Mouse (Mus musculus) WW6 (cell line): Measurements from ENCODE around the gene Cyp4f37.
"Not testable (repeated sequence)": the region's sequence is repeated elsewhere in the genome, so short reads cannot be mapped to it uniquely, and the experiment has no call there.

Experiments used
- DNase-seq: peaks from one replicate; pipeline ENCODE4 v3.0.0-alpha.2; 2013; ENCODE audit warnings: low read depth, low spot score

Cyp4f37 gene

DNA sequence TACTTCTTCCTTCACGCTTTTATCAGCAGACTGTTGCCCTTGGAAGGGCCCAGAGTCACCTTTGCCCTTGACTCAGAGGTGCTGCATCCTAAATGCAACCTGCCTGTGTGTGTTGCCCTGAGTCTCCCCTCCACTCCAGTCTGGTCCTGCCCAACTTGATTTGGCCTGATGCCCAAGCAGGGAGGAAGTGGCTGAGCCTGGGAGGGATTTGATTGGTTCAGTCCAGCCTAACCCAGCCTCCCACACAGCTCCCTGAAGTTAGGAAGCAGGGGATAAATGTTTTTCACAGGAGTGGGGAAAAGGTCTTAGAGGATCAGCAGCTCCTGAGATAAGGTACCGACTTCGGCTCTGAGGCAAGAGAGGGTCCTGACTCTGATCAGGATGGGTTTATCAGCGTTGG, at the start of gene Cyp4f37:
Gene Cyp4f37 (plus strand): TSS at position 292 of the 400 bp plus-strand sequence.
- DNase-seq: not testable (repeated sequence)

DNA sequence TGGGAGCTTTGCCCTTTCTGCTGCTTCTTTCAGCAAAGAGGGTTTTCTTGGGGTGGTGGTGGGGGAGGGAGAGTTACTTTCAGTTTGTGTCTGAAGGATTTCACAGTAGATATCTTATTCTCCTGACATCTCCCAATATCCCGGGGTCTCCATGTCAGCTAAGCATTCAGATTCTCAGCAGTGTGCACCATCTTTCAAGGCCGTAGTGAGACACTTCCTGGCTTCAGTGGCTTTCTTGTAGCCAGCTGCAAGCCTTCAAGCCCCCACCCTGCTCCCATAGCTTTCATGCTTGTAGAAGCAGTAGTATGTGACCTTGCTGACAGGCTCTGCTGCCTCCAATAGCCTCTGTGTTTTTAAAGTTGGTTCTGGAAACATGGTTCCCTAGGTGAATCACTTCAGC, 47.8 kb upstream of the Cyp4f37 start:
- not testable (repeated sequence) for DNase-seq

DNA sequence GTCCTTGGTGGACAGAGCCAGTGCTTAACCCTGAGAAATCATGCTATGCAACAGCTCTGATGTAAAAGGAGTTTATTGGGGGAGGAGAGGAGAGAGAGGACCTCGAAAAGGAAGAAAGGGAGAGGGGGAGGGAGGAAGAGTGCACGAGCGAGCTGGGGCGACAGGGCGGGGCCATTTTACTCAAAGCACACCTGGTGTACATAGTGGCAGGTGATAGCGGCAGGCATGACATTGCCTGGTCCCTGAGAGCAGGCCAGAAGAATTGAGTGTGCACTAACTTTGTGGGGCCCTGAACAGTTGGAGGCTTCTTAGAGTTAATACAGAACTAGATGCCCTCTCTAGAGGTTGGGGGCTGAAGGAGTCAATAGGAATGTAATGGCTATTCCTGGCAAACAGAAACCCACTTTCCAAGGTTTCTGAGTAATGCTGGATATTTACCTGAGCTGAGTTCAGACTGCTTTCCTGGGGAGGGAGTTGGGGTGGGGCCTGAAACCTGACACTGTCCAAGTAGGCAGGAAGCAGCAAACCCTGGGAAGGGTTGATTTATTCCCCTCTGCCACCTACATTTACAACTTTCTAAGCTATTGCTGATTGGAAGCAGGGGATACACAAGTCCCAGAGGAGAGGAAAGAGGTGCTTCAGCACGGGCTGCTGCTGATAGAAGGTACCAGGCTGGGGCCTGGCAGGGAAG, 43.5 kb upstream of the Cyp4f37 start:
- DNase-seq: no peak

DNA sequence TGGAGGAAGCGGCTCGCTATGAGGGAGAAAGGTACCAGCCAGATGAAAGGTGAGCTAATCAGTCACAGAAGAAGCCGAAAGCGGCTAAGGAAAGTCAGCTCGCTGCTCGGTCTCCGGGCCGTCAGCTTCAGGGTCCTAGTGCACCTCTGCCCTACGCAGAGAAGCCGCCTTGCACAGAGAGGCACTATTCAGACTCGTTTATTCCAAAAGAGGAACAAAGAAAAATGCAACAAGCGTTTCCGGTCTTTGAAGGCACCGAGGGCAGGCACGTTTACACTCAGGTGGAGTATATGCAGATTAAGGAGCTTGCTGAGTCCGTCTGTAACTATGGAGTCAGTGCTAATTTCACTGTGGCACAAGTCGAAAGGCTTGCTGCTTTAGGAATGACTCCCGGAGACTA, 24.6 kb upstream of the Cyp4f37 start:
- no peak for DNase-seq

DNA sequence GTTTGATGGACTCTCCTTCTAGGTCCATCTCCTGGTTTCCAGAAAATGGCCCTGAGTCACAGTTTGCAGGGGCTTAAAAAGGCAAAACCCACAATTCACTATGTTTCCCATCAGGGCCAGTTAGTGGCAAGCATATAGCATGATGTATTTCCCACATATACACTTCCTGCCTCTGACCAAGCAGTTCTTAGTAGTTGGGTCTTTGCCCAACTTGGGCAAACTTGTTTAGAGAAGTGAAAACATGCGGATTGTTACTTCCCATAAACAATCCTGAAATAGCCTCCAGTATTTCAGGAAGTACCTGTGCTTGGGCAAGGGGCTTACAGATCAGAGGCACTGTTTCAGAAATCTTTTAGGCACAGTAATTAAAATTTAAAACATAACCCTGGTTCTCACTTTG, 13.1 kb upstream of the Cyp4f37 start:
- no peak for DNase-seq

DNA sequence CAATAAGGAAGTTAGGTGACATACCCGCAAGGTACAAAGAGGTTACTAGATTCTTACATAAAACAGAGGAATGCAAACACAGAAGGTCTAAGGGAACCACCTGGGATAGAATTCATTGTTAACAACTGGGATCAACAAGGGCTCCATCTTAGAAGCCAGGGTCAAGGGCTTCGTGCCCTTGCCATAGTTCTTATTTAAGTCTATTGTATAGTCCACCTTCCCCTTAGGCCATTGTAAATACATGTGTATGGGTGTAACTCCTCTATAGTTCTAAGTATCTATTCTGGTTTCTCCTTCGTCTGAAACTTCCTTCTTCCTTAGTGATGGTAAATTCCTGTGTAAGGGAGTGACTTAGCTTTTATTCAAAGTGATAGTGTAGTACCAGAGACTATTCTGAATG, 10.9 kb upstream of the Cyp4f37 start:
- DNase-seq: not testable (repeated sequence)

DNA sequence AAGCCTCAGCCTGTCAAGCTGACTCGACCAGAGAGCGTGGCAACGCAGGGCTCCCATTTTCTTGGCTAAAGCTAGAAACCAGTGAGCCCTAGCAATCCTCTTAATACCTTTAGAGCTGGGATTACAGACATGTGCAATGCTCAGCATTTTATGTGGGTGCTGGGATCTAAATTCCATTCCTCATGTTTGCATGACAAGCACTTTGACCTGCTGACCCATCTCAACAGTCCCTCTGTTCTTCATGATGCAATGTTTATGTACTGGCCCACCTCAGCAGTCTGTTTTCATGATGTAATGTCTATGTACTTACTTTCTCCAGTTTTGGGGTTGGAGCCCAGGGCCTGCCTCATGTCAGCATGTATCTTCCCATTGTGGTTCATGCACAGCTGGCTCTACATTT, 10.2 kb upstream of the Cyp4f37 start:
- DNase-seq: no peak

DNA sequence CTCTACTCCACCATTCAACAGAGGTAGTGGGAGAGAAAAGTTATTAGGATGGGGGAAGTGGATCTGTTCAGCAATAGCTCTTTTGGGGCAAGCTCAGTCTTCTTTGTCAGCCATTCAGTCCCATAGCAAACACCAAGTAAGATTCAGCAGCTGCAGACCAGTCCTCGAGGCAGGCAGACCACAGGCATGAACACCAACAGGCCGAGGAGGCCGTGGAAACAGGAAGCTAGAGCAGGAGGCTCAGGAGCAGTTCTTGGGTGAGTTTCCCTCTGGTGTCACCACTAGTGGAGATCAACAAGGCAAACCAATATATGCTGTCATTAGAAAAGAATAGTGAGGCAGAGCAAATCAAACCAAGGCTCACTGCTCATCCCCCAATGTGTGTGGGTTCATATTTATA, 8.7 kb upstream of the Cyp4f37 start:
- DNase-seq: no peak

DNA sequence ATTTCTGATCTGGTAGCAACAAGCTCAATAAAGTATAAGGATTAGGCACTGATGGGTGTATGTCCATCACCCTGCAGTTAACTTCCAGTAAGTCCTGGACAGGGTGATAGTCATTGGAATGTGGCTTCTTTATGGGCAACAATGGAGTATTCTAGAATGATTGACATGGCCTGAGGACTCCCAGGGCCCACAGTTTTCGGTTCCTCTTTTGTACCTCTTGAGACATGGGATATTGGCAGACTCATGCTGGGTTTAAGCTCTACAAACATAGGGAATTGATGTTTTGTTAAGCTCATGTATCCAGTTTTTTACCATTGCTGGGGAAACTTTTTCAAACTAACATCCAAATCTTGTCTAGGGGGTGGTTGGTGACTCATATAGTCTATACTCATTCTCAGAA, 3.9 kb upstream of the Cyp4f37 start:
- no peak for DNase-seq

DNA sequence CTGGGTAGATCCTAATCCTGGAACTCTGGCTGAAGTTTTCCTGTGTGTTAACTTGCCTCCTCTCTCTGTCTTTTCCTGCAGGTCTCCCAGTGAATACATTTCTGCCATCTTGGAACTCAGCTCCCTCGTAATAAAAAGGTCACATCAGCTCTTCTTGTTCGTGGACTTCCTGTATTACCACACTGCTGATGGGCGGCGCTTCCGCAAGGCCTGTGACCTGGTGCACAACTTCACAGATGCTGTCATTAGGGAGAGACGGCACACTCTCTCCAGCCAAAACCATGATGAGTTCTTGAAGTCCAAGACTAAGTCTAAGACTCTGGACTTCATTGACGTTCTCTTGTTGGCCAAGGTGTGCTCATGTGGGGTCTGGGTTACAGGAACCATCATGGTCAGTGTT, 8.6 kb downstream of the Cyp4f37 start:
- DNase-seq: not testable (repeated sequence)

DNA sequence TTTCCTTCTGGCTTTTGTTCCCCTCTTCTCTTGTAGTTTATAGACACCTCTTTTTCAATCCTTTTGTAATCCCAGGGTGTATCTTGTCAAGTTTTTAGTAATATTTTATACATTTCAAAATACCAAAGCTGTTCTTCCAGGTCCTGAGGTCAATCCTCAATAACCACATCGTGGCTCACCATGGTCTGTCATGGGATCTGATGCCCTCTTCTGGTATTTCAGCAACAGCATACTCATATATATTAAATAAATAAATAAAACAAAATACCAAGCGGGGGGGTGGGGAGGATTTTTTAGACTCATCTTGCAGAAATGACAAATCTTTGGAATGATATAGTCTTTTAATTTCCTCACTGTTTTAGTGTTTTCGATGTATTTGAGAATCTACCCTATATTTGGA, 10.8 kb downstream of the Cyp4f37 start:
- no peak for DNase-seq

DNA sequence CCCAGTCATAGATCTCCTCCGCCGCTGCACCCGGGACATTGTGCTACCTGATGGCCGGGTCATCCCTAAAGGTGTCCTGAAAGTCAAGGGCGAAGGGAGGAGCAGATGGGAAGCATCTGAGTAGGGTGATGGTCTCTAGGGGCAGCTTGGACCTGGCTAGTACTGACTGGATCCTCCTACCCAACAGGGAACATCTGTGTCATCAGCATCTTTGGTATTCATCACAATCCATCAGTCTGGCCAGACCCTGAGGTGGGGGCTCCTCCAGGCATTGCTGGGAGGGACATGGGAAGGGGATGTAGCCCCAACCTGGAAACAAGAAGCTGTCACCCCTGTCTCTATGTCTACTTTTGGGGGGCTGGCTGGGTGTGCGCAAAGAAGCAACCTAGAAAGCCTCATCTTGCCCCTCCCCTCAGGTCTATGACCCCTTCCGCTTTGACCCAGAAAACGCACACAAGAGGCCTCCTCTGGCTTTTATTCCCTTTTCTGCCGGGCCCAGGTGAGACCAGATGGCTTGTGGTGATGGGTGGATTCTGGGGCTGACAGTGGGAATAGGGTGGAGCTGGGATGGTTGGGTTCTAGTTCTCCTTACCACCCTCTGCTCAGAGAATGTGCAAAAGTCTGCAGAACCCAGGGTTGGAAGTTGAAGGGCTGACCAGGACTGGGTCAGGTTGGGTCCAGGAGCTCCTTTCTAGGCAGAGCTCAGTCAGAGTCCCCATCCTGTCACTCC, 13.3 kb downstream of the Cyp4f37 start:
- DNase-seq: not testable (repeated sequence)

DNA sequence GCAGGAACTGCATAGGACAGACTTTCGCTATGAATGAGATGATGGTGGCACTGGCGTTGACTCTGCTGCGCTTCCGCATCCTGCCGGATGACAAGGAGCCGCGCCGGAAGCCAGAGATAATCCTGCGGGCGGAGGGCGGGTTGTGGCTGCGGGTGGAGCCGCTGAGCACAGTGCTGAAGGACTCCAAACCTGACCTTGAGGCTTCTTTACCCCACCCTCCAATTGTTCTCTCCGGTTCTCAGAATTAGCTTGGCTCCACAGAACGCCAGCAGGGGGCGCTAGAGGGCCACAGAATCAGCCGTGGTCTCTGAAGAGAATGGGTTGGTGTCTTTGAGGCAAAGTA, 13.8 kb downstream of the Cyp4f37 start:
- peak; percentile 87 for DNase-seq

DNA sequence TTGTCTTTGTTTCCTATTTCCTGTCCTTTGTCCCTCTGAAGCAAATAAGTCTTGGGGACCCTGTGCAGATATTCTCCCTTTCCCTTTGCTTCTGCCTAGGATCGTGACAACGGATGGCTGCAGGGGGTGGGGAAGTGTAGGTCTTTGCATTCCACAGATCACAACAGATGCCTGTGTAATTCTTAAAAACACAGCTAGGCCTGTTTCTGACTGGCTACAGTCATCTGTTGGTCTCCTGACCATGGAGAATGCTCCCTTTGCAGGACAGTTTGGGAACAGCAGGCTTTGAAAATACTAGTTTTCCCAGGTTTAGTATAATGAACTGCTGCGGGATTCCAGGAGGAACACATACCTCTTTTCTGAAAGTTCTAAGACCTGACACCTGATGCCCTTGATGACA, 15.2 kb downstream of the Cyp4f37 start:
- DNase-seq: no peak

DNA sequence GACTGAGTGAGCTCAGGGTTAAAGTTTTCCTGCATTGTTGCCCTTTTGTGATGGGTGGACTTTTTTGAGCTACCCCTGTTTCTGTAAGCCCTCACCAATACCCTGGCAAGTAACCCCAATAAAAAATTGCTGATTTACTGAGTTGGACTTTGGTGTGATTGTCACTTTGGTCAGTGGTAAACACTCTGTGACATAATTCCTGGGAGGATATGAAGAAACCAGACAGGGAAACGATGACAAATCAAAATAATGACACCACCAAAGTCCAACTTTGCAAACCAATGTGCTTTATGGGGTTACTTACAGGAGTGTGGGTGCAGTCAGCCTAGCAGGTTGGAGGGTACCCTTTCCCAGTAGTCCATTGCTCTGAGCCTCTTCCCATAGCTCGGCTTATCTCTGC, 16.0 kb downstream of the Cyp4f37 start:
- DNase-seq: no peak

DNA sequence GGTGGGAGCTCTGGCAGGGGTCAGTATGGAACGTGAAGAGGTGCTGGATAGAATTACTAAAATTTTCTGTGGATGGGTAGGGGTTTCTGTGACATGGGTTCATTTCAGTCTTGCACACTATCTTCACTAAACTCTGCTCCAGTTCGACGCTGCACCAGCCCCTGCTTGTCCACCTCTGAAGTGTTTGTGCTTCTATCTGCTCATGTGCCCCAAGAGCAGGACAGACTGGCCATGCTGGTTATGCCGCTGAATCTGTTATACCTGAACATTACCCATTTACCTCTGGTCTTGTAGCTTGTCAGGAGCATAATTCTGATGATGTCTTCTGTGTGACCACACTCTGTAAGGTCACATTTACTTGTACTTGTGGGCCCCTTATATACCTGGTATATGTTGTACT, 25.5 kb downstream of the Cyp4f37 start:
- no peak for DNase-seq

DNA sequence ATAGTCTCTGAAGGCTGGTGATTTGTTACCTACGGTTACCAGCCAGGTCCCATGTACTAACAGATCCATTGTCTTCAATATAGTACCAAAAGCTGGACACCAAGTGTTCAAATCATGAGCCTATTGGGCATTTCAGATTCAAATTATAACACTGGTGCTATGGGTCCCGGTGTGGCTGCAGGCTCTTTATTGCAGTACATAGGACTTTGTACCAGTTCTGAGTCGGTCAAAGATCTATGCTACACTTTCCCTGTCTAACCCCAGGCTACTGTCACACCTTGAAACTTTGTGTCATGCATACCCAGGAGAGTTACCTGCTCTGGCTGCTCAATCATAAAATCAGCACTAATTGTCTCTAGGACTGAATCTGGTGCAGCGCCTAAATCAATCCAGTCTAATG, 32.8 kb downstream of the Cyp4f37 start:
- no peak for DNase-seq

DNA sequence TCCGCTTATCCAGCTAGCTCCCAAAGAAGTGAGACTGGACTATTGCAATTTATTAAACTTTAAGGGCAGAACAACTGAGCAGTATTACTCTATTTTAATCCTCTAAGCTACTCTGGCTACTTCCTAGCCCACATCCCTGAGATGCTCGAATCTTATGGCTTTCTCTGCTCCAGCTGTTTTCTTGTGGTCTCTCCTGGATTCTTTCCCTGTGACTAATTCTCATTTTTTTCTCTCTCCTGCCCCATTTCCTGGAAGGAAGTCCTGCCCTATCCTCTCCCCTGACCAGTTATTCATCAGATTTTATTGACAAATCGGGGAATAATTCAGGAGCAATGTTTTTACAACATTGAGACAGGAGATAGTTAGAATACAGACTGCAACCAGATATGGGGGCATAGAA, 35.9 kb downstream of the Cyp4f37 start:
- DNase-seq: no peak

DNA sequence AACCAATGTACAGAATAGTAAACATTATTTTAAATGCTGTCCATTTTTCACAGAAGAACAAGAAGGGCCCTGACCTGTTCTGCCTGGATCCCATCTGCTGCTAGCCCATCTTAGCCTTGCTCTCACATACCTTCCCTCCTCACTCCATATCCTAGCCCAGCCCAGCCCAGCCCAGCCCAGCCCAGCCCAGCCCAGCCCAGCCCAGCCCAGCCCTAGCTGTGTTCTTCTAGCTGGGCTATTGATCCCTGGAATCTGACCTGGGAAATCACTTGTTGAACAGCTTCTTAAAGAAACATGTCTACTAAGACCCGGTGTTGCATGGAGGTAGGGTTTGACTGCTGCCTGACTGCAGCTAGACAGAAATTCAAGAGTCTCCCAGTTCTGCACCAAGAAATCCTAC, 37.1 kb downstream of the Cyp4f37 start:
- DNase-seq: no peak

DNA sequence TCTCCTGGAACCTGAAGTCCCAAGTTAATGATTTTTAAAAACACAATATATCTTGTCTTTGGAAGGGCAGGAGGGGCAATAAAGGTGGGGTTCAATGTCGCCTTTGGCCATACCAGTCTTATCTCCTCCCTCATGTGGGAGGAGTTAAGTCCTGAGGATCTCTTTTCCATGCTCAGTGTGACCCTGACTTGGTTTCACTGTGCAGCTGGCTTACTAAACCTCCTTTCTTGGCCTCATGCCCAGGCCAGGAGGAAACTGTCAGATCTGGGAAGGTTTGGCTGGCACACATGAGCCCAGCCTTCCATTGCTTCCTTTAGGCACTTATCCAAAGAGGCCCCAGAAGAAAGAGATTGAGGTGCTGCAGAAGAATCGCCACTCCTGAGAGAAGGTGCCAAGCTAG, 37.6 kb downstream of the Cyp4f37 start, which contains the start of gene Cyp4f40:
Gene Cyp4f40 (plus strand): TSS at position 189 of the 400 bp plus-strand sequence.
- no peak for DNase-seq

DNA sequence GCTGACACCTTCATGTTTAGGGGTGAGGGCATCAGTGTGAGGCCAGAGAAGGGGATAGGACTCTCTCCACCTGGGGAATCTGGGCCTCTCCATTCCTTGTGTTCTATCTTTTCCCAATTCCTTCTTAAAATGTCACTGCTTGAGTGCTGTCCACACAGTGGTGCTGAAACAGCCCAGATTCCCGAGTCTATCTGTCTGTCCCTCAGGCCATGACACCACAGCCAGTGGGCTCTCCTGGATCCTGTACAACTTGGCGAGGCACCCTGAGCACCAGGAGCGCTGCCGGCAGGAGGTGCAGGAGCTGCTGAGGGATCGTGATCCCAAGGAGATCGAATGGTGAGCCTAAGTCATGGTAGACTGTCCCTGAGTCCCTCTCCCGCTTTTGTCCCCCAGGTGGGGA, 52.9 kb downstream of the Cyp4f37 start:
- DNase-seq: no peak

DNA sequence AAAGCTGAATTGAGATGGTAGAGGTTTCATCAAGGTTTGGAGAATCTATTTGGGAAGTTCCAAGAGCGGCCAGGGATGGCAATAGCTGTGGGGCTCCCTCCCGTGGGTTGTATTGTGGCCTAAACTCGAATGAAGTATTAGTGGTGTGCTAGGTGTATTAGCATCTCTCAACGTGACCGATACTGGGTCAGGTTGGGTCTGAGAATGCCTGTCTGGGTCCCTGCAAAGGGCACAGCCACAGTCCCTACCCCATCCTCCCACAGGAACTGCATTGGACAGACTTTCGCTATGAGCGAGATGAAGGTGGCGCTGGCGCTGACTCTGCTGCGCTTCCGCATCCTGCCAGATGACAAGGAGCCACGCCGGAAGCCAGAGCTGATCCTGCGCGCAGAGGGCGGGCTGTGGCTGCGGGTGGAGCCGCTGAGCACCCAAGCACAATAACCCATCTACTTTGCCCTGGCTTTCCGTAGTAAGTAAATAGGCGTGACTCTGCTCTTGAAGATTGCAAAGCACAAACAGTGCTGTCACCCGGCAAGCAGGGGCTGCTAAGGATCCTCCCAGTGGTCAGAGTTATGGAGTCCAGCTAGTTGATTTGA, 55.0 kb downstream of the Cyp4f37 start:
- peak; percentile 26 for DNase-seq

DNA sequence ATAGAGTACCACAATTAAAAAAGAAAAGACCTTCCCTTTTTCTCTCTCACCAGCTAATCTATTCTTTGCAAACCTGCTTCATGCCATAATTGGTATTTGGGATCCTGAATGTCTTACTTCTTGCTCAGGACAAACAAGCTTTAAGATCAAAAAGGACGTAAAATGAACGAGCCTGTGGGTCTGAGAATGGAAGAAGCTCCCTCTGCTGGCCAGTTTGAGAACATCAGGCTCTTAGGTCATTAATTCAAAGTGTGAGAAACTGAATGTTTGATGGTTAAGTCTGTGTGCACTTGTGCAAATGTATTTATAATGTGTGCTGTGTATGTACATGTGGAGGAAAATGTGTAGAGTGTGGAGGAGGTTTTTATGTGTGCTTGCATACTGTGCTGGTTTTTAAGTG, 59.3 kb downstream of the Cyp4f37 start:
- DNase-seq: peak; percentile 22
